ENCODE assay signal across 8 mouse cellular contexts in the genomic region with DNA sequence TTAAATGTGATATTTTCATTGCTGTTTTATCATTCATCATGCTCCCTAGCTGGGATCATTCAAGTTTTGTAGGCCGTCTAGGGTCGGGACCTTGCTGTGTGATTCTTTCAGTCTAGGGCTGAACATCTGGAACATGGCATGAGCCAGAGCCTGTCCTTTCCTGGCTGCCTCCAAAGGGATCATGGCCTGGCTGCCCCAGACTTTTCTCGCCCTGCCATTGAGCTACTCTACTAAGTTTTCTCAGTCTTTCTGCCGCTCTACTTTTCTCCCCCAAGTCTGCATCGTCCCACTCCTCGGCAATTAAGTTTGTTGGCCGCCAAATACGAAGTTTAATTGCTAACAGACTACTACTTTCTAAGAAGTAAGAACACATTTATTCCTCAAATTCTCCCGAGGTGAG. TPM values are rescaled to one million over a fixed set of nuclear protein-coding genes. Genes with fewer than 3 reads are reported as not detected.
DNase-seq lines count a peak whose midpoint lies in the region; ATAC-seq and TF ChIP-seq lines count a peak whose summit lies in the region.

No protein-coding gene starts in this region.

- peak overlapping the region; percentile 96 for H3K4me3 ChIP-seq in kidney, adult 2 months (ENCODE audit: insufficient read depth, low read depth, low read length)
- peak overlapping the region; percentile 82 for H3K4me3 ChIP-seq in embryonic facial prominence, embryonic 12.5 days
- H3K4me3 ChIP-seq in hindbrain, embryonic 16.5 days (ENCODE audit: low read length), result peak overlapping the region; percentile 84
- H3K4me3 ChIP-seq in lung, postnatal 0 days (ENCODE audit: low read depth, low read length), result peak overlapping the region; percentile 86

- H3K27ac ChIP-seq in kidney, adult 2 months (ENCODE audit: insufficient read depth, low read depth, low read length), result 0 out of 2 replicates have a peak overlapping the region, but pooled peaks have one; percentile 10
- H3K27ac ChIP-seq in embryonic facial prominence, embryonic 12.5 days, result peak overlapping the region; percentile 75; the same call in 1 of the 2 replicates
- peak overlapping the region; percentile 79; the same call in 1 of the 2 replicates for H3K27ac ChIP-seq in hindbrain, embryonic 16.5 days (ENCODE audit: low read depth, low read length)
- H3K27ac ChIP-seq in lung, postnatal 0 days (ENCODE audit: low read length), result no peak overlapping the region

- TF ChIP-seq CTCF in kidney, adult 2 months (conservative IDR thresholded peaks at IDR 0.05; ENCODE audit: insufficient read depth, insufficient read length, low read depth, low read length), result no peak
- no peak for TF ChIP-seq CTCF in lung, postnatal 0 days (IDR thresholded peaks at IDR 0.05)

- H3K9me3 ChIP-seq in embryonic facial prominence, embryonic 12.5 days, result no peaks in the 10 kb centered on the region
- no peaks in the 10 kb centered on the region for H3K9me3 ChIP-seq in hindbrain, embryonic 16.5 days (ENCODE audit: control insufficient read depth, low read length)
- H3K9me3 ChIP-seq in lung, postnatal 0 days (ENCODE audit: low read length), result no peaks in the 10 kb centered on the region

- ATAC-seq in embryonic facial prominence, embryonic 12.5 days (ENCODE audit: insufficient number of reproducible peaks, insufficient read depth, low FRiP score, low TSS enrichment), result 0 out of 2 replicates have a peak, but pooled peaks have one; percentile 30
- ATAC-seq in hindbrain, embryonic 16.5 days, result 0 out of 2 replicates have a peak, but pooled peaks have one; percentile 16
- ATAC-seq in lung, postnatal 0 days, result peak; percentile 36
- ATAC-seq in granulocyte monocyte progenitor cell, adult 5-6 weeks (replicated peaks; ENCODE audit: poor library complexity, severe bottlenecking), result no peak

- no peak for TF ChIP-seq POLR2A in kidney, adult 2 months (IDR thresholded peaks at IDR 0.05; ENCODE audit: low read depth, low read length)

- DNase-seq in kidney, adult 2 months, result peak; percentile 34
- DNase-seq in kidney, adult 18-20 months, result no peak
- peak; percentile 29 for DNase-seq in lung, postnatal 0 days (ENCODE audit: low spot score)
- DNase-seq in urinary bladder, postnatal 4 days (ENCODE audit: low spot score in 2 of 2), result no peak
- DNase-seq in left cerebral cortex, adult 18-20 months (ENCODE audit: low spot score in 2 of 2), result no peak

- no peak for TF ChIP-seq EP300 in lung, postnatal 0 days (IDR thresholded peaks at IDR 0.05)

- peak overlapping the region; percentile 79; the same call in 1 of the 2 replicates for H3K9ac ChIP-seq in embryonic facial prominence, embryonic 12.5 days
- H3K9ac ChIP-seq in hindbrain, embryonic 16.5 days (ENCODE audit: low read depth, low read length), result peak overlapping the region; percentile 94
- 0 out of 2 replicates have a peak overlapping the region, but pooled peaks have one; percentile 9 for H3K9ac ChIP-seq in lung, postnatal 0 days (replicated peaks; ENCODE audit: low read depth)

- H3K4me1 ChIP-seq in kidney, adult 2 months (ENCODE audit: control insufficient read depth, insufficient read depth, low read length), result no peaks in the 10 kb centered on the region; the same call in 1 of the 2 replicates
- H3K4me1 ChIP-seq in embryonic facial prominence, embryonic 12.5 days, result peaks cover 20% of the 10 kb centered on the region
- peaks cover 12% of the 10 kb centered on the region for H3K4me1 ChIP-seq in hindbrain, embryonic 16.5 days (ENCODE audit: control insufficient read depth, insufficient read depth, low read depth, low read length)
- peaks cover 6% of the 10 kb centered on the region for H3K4me1 ChIP-seq in lung, postnatal 0 days (ENCODE audit: insufficient read depth, low read depth, low read length)

- WGBS in kidney, adult 2 months, result 12% methylated on average over 9 of the region's 9 CpGs
- 10% methylated on average over 9 of the region's 9 CpGs for WGBS in embryonic facial prominence, embryonic 12.5 days
- WGBS in hindbrain, embryonic 16.5 days, result 21% methylated on average over 9 of the region's 9 CpGs
- WGBS in lung, postnatal 0 days, result 16% methylated on average over 9 of the region's 9 CpGs

- peaks cover 1% of the 10 kb centered on the region; the same call in 1 of the 2 replicates for H3K36me3 ChIP-seq in kidney, adult 2 months (ENCODE audit: control insufficient read depth, insufficient read depth, low read length)
- peaks cover 37% of the 10 kb centered on the region for H3K36me3 ChIP-seq in embryonic facial prominence, embryonic 12.5 days
- peaks cover 36% of the 10 kb centered on the region for H3K36me3 ChIP-seq in hindbrain, embryonic 16.5 days (ENCODE audit: control insufficient read depth, insufficient read depth, low read length)
- H3K36me3 ChIP-seq in lung, postnatal 0 days (ENCODE audit: insufficient read depth, low read length), result peaks cover 26% of the 10 kb centered on the region; the same call in 1 of the 2 replicates

- H3K27me3 ChIP-seq in kidney, adult 2 months (replicated peaks; ENCODE audit: control insufficient read depth, insufficient read depth, low read length), result no peaks in the 10 kb centered on the region
- no peaks in the 10 kb centered on the region for H3K27me3 ChIP-seq in embryonic facial prominence, embryonic 12.5 days
- no peaks in the 10 kb centered on the region for H3K27me3 ChIP-seq in hindbrain, embryonic 16.5 days (replicated peaks; ENCODE audit: control insufficient read depth, insufficient read depth, low read length)
- no peaks in the 10 kb centered on the region for H3K27me3 ChIP-seq in lung, postnatal 0 days (replicated peaks; ENCODE audit: insufficient read depth, low read length)

- H3K4me2 ChIP-seq in embryonic facial prominence, embryonic 12.5 days (replicated peaks), result peak overlapping the region; percentile 84
- H3K4me2 ChIP-seq in hindbrain, embryonic 16.5 days (ENCODE audit: low read length), result peak overlapping the region; percentile 69
- peak overlapping the region; percentile 87 for H3K4me2 ChIP-seq in lung, postnatal 0 days (replicated peaks; ENCODE audit: low read depth, low read length)

RNA-seq across cellular contexts. Expression of a gene that starts 1.2 kb away (rescaled TPM):
- 81.3 and 92.5 TPM in 2 replicates for polyA plus RNA-seq in kidney, adult 2 months (2012; rRNA removed)
- 78.5 and 85.9 TPM in 2 replicates for polyA plus RNA-seq in embryonic facial prominence, embryonic 12.5 days (2016; fragmentation: Nextera tagmentation; extraction: Ambion mirVana)
- polyA plus RNA-seq in hindbrain, embryonic 16.5 days (2015; fragmentation: Nextera tagmentation; extraction: Ambion mirVana), result 67.0 and 68.4 TPM in 2 replicates
- polyA plus RNA-seq in lung, postnatal 0 days (2015; fragmentation: Nextera tagmentation; extraction: Ambion mirVana), result 58.2 and 63.8 TPM in 2 replicates
- 10 to 100 TPM; 63.7 to 68.0 TPM for total RNA-seq in left cerebral cortex, adult 18-20 months (2021)
- total RNA-seq in granulocyte monocyte progenitor cell, adult 5-6 weeks (2014; fragmentation: Nextera tagmentation), result 40.7 and 48.5 TPM in 2 replicates
- 21.5 and 24.9 TPM in 2 replicates for total RNA-seq in granulocyte monocyte progenitor cell, adult 5-6 weeks (2017)

RNA-seq across cellular contexts. Expression of a gene that starts 19.5 kb away (rescaled TPM):
- 22.6 and 24.1 TPM in 2 replicates for polyA plus RNA-seq in kidney, adult 2 months (2012; rRNA removed)
- 31.9 and 34.1 TPM in 2 replicates for polyA plus RNA-seq in embryonic facial prominence, embryonic 12.5 days (2016; fragmentation: Nextera tagmentation; extraction: Ambion mirVana)
- polyA plus RNA-seq in hindbrain, embryonic 16.5 days (2015; fragmentation: Nextera tagmentation; extraction: Ambion mirVana), result 19.1 and 23.1 TPM in 2 replicates
- polyA plus RNA-seq in lung, postnatal 0 days (2015; fragmentation: Nextera tagmentation; extraction: Ambion mirVana), result 9.9 and 10.2 TPM in 2 replicates
- total RNA-seq in left cerebral cortex, adult 18-20 months (2021), result 10 to 100 TPM; 15.6 to 16.4 TPM
- total RNA-seq in granulocyte monocyte progenitor cell, adult 5-6 weeks (2014; fragmentation: Nextera tagmentation), result 8.9 and 27.6 TPM in 2 replicates
- 7.7 and 12.5 TPM in 2 replicates for total RNA-seq in granulocyte monocyte progenitor cell, adult 5-6 weeks (2017)

RNA-seq across cellular contexts. Expression of a gene that starts 38.6 kb away (rescaled TPM):
- polyA plus RNA-seq in kidney, adult 2 months (2012; rRNA removed), result 377 and 422 TPM in 2 replicates
- polyA plus RNA-seq in embryonic facial prominence, embryonic 12.5 days (2016; fragmentation: Nextera tagmentation; extraction: Ambion mirVana), result 346 and 376 TPM in 2 replicates
- 232 and 244 TPM in 2 replicates for polyA plus RNA-seq in hindbrain, embryonic 16.5 days (2015; fragmentation: Nextera tagmentation; extraction: Ambion mirVana)
- 340 and 365 TPM in 2 replicates for polyA plus RNA-seq in lung, postnatal 0 days (2015; fragmentation: Nextera tagmentation; extraction: Ambion mirVana)
- total RNA-seq in left cerebral cortex, adult 18-20 months (2021), result 100 to 1,000 TPM; 103 to 111 TPM
- total RNA-seq in granulocyte monocyte progenitor cell, adult 5-6 weeks (2014; fragmentation: Nextera tagmentation), result 361 and 454 TPM in 2 replicates
- 300 and 325 TPM in 2 replicates for total RNA-seq in granulocyte monocyte progenitor cell, adult 5-6 weeks (2017)

RNA-seq across cellular contexts. Expression of a gene that starts 44.2 kb away (rescaled TPM):
- polyA plus RNA-seq in kidney, adult 2 months (2012; rRNA removed), result 55.6 and 63.8 TPM in 2 replicates
- polyA plus RNA-seq in embryonic facial prominence, embryonic 12.5 days (2016; fragmentation: Nextera tagmentation; extraction: Ambion mirVana), result 248 and 252 TPM in 2 replicates
- 16.3 and 24.6 TPM in 2 replicates for polyA plus RNA-seq in hindbrain, embryonic 16.5 days (2015; fragmentation: Nextera tagmentation; extraction: Ambion mirVana)
- polyA plus RNA-seq in lung, postnatal 0 days (2015; fragmentation: Nextera tagmentation; extraction: Ambion mirVana), result 121 and 135 TPM in 2 replicates
- 1 to 10 TPM; 2.6 to 3.6 TPM for total RNA-seq in left cerebral cortex, adult 18-20 months (2021)
- total RNA-seq in granulocyte monocyte progenitor cell, adult 5-6 weeks (2014; fragmentation: Nextera tagmentation), result 78.8 and 147 TPM in 2 replicates
- total RNA-seq in granulocyte monocyte progenitor cell, adult 5-6 weeks (2017), result 124 and 152 TPM in 2 replicates

RNA-seq across cellular contexts. Expression of a gene that starts 52.2 kb away (rescaled TPM):
- 1,147 and 1,266 TPM in 2 replicates for polyA plus RNA-seq in kidney, adult 2 months (2012; rRNA removed)
- 13.7 and 14.2 TPM in 2 replicates for polyA plus RNA-seq in embryonic facial prominence, embryonic 12.5 days (2016; fragmentation: Nextera tagmentation; extraction: Ambion mirVana)
- 12.2 and 13.7 TPM in 2 replicates for polyA plus RNA-seq in hindbrain, embryonic 16.5 days (2015; fragmentation: Nextera tagmentation; extraction: Ambion mirVana)
- polyA plus RNA-seq in lung, postnatal 0 days (2015; fragmentation: Nextera tagmentation; extraction: Ambion mirVana), result 43.6 and 48.7 TPM in 2 replicates
- 10 to 100 TPM; 15.8 to 19.3 TPM for total RNA-seq in left cerebral cortex, adult 18-20 months (2021)
- total RNA-seq in granulocyte monocyte progenitor cell, adult 5-6 weeks (2014; fragmentation: Nextera tagmentation), result 84.7 and 111 TPM in 2 replicates
- total RNA-seq in granulocyte monocyte progenitor cell, adult 5-6 weeks (2017), result 66.4 and 80.2 TPM in 2 replicates

Comparison
In these comparisons a context has a peak if more than half of its experiments do, and no peak if none do; other contexts are left out.
1. DNase-seq: peak in kidney, adult 2 months (single experiment) and lung, postnatal 0 days (single experiment); none in kidney, adult 18-20 months (single experiment), urinary bladder, postnatal 4 days (0 of 2) and left cerebral cortex, adult 18-20 months (0 of 2).
2. H3K9ac ChIP-seq: peak in every context shown above with its lines; median percentile 94 in hindbrain, embryonic 16.5 days; 79 in embryonic facial prominence, embryonic 12.5 days; 9 in lung, postnatal 0 days.
3. Peak in every context shown above with its lines, with median percentiles within 50 percentile points of each other: H3K4me3 ChIP-seq and H3K4me2 ChIP-seq.